Mouse (Mus musculus): ENCODE measurements around the gene Camk1d. TPM values are rescaled to one million over a fixed set of nuclear protein-coding genes. Genes with fewer than 3 reads are reported as not detected.

The Camk1d gene
- polyA plus RNA-seq, 1 experiment from 2014 or later = 1.1 TPM

DNA sequence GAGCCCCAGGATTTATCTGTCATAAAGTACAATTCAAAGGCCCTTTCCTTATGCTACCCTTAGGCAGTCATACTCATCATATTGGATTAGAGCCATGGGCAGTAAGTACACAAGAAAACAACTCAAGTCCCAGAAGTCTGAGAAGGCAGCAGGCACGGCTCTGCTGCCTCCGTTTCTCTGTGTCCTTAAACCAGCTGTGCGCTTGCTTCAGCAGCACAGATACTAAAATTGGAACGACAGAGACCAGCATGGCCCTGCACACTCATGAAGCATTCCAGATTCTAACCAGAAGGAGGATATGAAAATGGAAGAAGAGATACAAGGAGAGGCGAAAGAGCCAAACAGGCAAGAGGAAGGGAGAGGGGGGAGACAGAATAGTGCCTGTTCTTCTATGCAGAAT, 72.6 kb downstream of the Camk1d start:
- Histone ChIP-seq H3K27ac (no peak overlapping the region), H3K4me3 (replicated peaks) (no peak overlapping the region), H3K36me3 (no peaks in the 10 kb centered on the region), H3K27me3 (no peaks in the 10 kb centered on the region), H3K9me3 (no peaks in the 10 kb centered on the region), H3K4me2 (no peak overlapping the region), H3K9ac (replicated peaks) (no peak overlapping the region), H3K4me1 (replicated peaks) (peaks cover 6% of the 10 kb centered on the region)
- 68% methylated on average over 5 of the region's 5 CpGs for WGBS
- ATAC-seq (ENCODE audit: insufficient number of reproducible peaks, insufficient read depth, low FRiP score, low TSS enrichment, low read depth) = no peak

- peaks cover 6% of the 10 kb centered on the region for H3K4me1 ChIP-seq (replicated peaks)
- ATAC-seq (ENCODE audit: insufficient number of reproducible peaks, insufficient read depth, low FRiP score, low TSS enrichment, low read depth) = no peak
- H3K9ac ChIP-seq (replicated peaks) = no peak overlapping the region
- H3K4me3 ChIP-seq (replicated peaks) = no peak overlapping the region
- no peaks in the 10 kb centered on the region for H3K9me3 ChIP-seq
- WGBS = 88% methylated on average over 5 of the region's 5 CpGs
- H3K27ac ChIP-seq = no peak overlapping the region
- no peaks in the 10 kb centered on the region for H3K36me3 ChIP-seq
- H3K27me3 ChIP-seq = no peaks in the 10 kb centered on the region
- H3K4me2 ChIP-seq = no peak overlapping the region
These were observed 73.7 kb downstream of the Camk1d start for GRCm38 (mm10) chr2:5640586-5640985.

DNA sequence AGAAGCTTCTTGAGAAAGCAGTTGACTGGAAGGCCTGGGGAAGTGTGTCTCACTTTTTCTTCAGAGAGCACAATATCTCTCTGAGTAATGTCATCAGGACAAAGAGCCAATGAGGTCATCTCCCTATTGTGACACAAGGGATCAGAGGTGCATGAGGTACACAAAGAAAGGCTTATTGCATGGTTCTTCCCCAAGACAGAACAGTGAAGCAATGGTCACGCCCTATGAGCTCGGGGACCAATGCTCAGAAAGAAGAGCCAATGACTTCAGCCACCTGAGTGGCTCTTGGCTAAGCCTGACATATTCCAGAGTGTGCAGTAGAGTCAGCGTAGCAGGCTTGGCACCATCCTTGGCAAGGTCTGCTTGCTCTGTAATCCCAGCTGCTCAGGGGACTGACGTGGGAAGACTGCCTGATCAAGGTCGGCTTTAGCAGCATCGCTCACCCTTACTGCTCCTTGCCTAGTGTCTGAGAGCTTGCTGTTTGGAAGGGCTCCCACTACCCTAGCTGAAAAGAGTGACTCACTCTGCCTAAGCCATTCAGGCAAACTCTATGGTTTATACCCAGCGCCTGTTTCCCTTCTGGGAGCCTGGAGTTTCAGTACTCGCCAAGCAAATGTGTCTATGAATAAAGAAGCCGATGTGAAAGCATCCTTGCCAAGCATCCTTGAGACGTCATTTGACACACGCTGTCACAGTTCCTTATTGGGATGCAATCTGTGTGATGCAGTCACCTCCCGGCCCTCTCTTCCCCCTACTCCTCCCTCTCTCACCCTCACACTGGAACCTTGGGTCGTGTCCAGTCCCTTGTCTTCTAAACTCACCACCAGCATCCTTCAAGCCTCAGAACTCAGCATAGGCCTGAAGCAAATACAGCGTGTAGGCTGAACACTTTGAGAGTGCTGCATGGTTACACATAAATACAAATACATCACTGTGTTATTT, 77.2 kb downstream of the Camk1d start:
- WGBS = 91% methylated on average over 14 of the region's 14 CpGs
- Histone ChIP-seq H3K4me1 (replicated peaks) (no peaks in the 10 kb centered on the region; the same call in 1 of the 2 replicates), H3K4me2 (no peak overlapping the region), H3K36me3 (no peaks in the 10 kb centered on the region), H3K27me3 (no peaks in the 10 kb centered on the region), H3K27ac (no peak overlapping the region), H3K4me3 (replicated peaks) (no peak overlapping the region), H3K9me3 (no peaks in the 10 kb centered on the region), H3K9ac (replicated peaks) (no peak overlapping the region)
- ATAC-seq (ENCODE audit: insufficient number of reproducible peaks, insufficient read depth, low FRiP score, low TSS enrichment, low read depth) = no peak

DNA sequence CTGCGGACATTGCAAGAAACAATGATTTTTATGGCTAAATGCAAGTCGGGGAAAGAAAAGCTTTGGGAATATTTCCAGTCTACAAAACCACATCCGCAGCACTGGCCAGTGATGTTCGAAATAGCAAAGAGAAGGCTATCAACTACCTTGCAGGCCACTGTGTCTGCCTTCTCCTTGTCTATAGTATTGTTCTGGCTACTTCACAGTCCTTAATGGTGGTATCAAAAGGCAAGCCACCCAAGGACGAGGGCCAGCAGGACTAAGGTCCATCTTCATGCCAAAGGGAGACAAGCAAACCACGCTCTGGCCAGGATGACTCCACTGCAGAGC, 82.0 kb downstream of the Camk1d start:
- H3K36me3 ChIP-seq = no peaks in the 10 kb centered on the region
- no peak overlapping the region for H3K4me2 ChIP-seq
- H3K4me3 ChIP-seq (replicated peaks) = no peak overlapping the region
- WGBS = 75% methylated on average over 6 of the region's 6 CpGs
- H3K4me1 ChIP-seq (replicated peaks) = no peaks in the 10 kb centered on the region
- H3K27me3 ChIP-seq = no peaks in the 10 kb centered on the region
- no peak overlapping the region for H3K27ac ChIP-seq
- no peak overlapping the region for H3K9ac ChIP-seq (replicated peaks)
- no peak for ATAC-seq (ENCODE audit: insufficient number of reproducible peaks, insufficient read depth, low FRiP score, low TSS enrichment, low read depth)
- H3K9me3 ChIP-seq = no peaks in the 10 kb centered on the region

- H3K4me1 ChIP-seq (replicated peaks) = no peaks in the 10 kb centered on the region
- 74% methylated on average over 11 of the region's 11 CpGs for WGBS
- no peaks in the 10 kb centered on the region for H3K27me3 ChIP-seq
- no peaks in the 10 kb centered on the region for H3K9me3 ChIP-seq
- ATAC-seq (ENCODE audit: insufficient number of reproducible peaks, insufficient read depth, low FRiP score, low TSS enrichment, low read depth) = no peak
- H3K4me2 ChIP-seq = no peak overlapping the region
- no peak overlapping the region for H3K9ac ChIP-seq (replicated peaks)
- H3K4me3 ChIP-seq (replicated peaks) = no peak overlapping the region
- H3K27ac ChIP-seq = no peak overlapping the region
- H3K36me3 ChIP-seq = no peaks in the 10 kb centered on the region
These were observed 82.5 kb downstream of the Camk1d start for GRCm38 (mm10) chr2:5631676-5632354.

GRCm38 (mm10) chr2:5630710-5631109, 83.6 kb downstream of the Camk1d start:
- H3K9ac ChIP-seq (replicated peaks) = no peak overlapping the region
- no peaks in the 10 kb centered on the region for H3K4me1 ChIP-seq (replicated peaks)
- H3K36me3 ChIP-seq = no peaks in the 10 kb centered on the region
- H3K9me3 ChIP-seq = no peaks in the 10 kb centered on the region
- H3K27ac ChIP-seq = no peak overlapping the region
- no peak overlapping the region for H3K4me3 ChIP-seq (replicated peaks)
- H3K4me2 ChIP-seq = no peak overlapping the region
- WGBS = 62% methylated on average over 4 of the region's 4 CpGs
- no peak for ATAC-seq (ENCODE audit: insufficient number of reproducible peaks, insufficient read depth, low FRiP score, low TSS enrichment, low read depth)
- no peaks in the 10 kb centered on the region for H3K27me3 ChIP-seq

DNA sequence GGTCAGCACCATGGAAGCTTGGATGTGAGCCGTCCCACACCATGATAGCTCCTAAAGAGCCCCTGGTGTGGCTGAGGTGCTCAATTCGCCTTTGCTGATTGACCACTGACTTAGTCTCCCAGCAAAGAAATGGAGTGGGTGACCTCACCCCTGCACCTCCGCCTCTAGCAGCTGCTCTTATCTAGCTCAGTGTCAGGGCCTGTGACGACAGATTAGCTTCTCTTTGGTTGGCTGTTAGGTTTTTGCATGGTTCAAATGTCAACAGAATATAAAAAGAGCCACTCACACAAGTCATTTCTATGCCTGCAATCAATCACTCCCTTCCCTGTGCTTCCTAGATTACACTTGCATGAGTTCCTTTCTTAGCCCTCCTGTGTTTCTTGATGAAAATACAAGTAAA, 89.9 kb downstream of the Camk1d start:
- Histone ChIP-seq H3K4me1 (replicated peaks) (no peaks in the 10 kb centered on the region), H3K4me3 (replicated peaks) (no peak overlapping the region), H3K9ac (replicated peaks) (no peak overlapping the region), H3K27ac (no peak overlapping the region), H3K4me2 (no peak overlapping the region), H3K27me3 (no peaks in the 10 kb centered on the region), H3K36me3 (no peaks in the 10 kb centered on the region), H3K9me3 (no peaks in the 10 kb centered on the region)
- no peak for ATAC-seq (ENCODE audit: insufficient number of reproducible peaks, insufficient read depth, low FRiP score, low TSS enrichment, low read depth)
- 73% methylated on average over 4 of the region's 4 CpGs for WGBS

DNA sequence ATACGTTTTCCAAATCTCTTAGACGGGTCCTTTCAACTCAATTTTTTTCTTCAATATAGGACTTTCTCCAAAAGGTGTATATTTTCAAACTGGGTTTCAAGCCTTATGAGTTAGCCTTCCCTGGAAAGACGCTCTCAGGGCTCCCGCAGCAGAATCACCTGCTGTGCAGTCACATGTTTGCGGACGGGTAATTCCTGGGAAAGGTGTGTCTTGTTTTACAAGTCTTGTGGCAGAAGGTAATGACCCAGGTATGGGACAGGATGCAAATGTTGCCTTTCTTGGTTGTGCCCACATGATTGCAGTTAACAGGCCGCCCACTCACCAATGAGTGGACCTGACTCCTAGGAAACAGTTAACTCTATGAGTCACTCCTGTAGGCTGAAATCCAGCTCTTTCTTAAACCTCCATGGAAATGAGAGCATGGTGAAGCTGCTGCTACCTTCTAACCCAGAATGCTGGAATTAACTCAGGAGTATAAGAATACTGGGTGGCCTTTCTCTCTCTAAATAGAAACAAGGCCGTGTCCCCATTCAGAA, 95.9 kb downstream of the Camk1d start:
- H3K9ac ChIP-seq (replicated peaks) = no peak overlapping the region
- no peak overlapping the region for H3K27ac ChIP-seq
- 82% methylated on average over 8 of the region's 8 CpGs for whole genome bisulfite sequencing
- H3K9me3 ChIP-seq = no peaks in the 10 kb centered on the region
- H3K4me2 ChIP-seq = no peak overlapping the region
- H3K27me3 ChIP-seq = no peaks in the 10 kb centered on the region
- no peak for ATAC-seq (ENCODE audit: insufficient number of reproducible peaks, insufficient read depth, low FRiP score, low TSS enrichment, low read depth)
- no peak overlapping the region for H3K4me3 ChIP-seq (replicated peaks)
- H3K4me1 ChIP-seq (replicated peaks) = peaks cover 6% of the 10 kb centered on the region
- no peaks in the 10 kb centered on the region for H3K36me3 ChIP-seq

GRCm38 (mm10) chr2:5614896-5615295, 99.4 kb downstream of the Camk1d start:
- H3K4me3 ChIP-seq (replicated peaks) = no peak overlapping the region
- WGBS = 90% methylated on average over 3 of the region's 3 CpGs
- no peaks in the 10 kb centered on the region for H3K27me3 ChIP-seq
- H3K9me3 ChIP-seq = no peaks in the 10 kb centered on the region
- H3K4me2 ChIP-seq = no peak overlapping the region
- no peak overlapping the region for H3K9ac ChIP-seq (replicated peaks)
- no peaks in the 10 kb centered on the region for H3K36me3 ChIP-seq
- peaks cover 15% of the 10 kb centered on the region for H3K4me1 ChIP-seq (replicated peaks)
- no peak for ATAC-seq (ENCODE audit: insufficient number of reproducible peaks, insufficient read depth, low FRiP score, low TSS enrichment, low read depth)
- peak overlapping the region; percentile 79; the same call in 1 of the 2 replicates for H3K27ac ChIP-seq

DNA sequence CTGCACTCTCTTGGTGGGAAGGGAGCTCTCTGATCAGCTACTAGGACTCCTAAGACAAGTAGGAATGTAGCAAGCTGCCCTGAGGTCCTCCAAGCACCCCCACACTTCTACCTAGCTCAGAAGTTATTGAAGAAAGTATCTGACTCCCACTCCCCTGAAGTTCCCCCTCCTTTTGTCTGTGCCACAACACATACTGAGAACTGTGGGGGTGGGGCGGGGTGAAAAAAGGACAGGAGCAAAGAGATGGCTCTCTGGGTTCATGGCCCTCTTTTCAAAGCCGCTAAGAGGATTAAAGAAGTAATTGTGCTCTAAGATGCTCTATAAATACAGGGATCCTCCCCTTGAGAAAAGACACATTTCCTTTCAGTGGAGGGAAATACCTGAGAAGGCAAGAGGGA, 100.0 kb downstream of the Camk1d start:
- Histone ChIP-seq H3K9me3 (no peaks in the 10 kb centered on the region), H3K4me2 (no peak overlapping the region), H3K27me3 (no peaks in the 10 kb centered on the region), H3K27ac (peak overlapping the region; percentile 79), H3K4me1 (replicated peaks) (peaks cover 15% of the 10 kb centered on the region), H3K4me3 (replicated peaks) (no peak overlapping the region), H3K9ac (replicated peaks) (no peak overlapping the region), H3K36me3 (no peaks in the 10 kb centered on the region)
- WGBS = 47% methylated on average over 2 of the region's 2 CpGs
- peak; percentile 18; the same call in 1 of the 2 replicates for ATAC-seq (ENCODE audit: insufficient number of reproducible peaks, insufficient read depth, low FRiP score, low TSS enrichment, low read depth)

DNA sequence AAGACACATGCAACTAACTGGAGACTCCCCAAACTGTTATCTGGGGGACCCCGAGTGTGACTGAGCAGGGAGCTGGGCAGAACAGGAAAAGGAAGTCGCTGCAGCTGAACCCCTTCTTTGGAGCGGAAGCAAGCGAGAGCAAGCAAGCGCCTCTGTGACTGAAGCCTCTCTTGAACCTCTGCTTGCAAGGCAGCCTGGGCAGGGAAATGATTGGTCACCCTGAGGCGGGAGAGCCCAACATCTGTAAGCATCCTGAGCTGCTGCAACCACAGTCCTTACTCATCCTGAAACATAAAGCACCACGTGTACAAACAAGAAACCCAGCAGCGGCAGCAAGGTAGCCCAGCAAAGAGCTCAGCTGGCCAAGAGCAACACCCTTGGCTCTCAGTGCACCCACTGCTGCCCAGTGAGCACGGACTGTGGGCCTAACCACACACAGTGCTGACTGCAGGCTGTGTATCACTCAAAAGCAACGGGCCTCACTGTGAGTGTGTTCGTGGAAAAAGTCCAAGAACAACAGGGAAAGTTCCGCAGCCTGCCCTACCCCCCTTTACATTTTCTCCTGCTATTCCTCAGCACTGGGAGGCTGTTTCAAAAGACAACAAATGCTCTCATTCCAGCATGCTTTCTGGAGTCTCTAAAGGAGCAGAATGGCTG, 100.5 kb downstream of the Camk1d start:
- Histone ChIP-seq H3K4me1 (replicated peaks) (peaks cover 15% of the 10 kb centered on the region), H3K9ac (replicated peaks) (no peak overlapping the region), H3K4me3 (replicated peaks) (no peak overlapping the region), H3K4me2 (no peak overlapping the region), H3K9me3 (no peaks in the 10 kb centered on the region), H3K36me3 (no peaks in the 10 kb centered on the region), H3K27ac (peak overlapping the region; percentile 79), H3K27me3 (no peaks in the 10 kb centered on the region)
- ATAC-seq (ENCODE audit: insufficient number of reproducible peaks, insufficient read depth, low FRiP score, low TSS enrichment, low read depth) = peak; percentile 56; the same call in 1 of the 2 replicates
- WGBS = 57% methylated on average over 12 of the region's 12 CpGs

All from limb, embryonic 12.5 days (tissue).